Mouse (Mus musculus) forebrain, embryonic 10.5 days (tissue): ENCODE measurements at regions not wholly inside any gene's neighbourhood (a gene's known extent, or its start where the extent isn't known, plus 50 kb on each side); places are given as distances from the start of the nearest gene placed in this dataset.

Source experiments
- DNase-seq: peaks from one replicate; pipeline ENCODE4 v3.0.0-alpha.2; 2017; ENCODE audit warnings: low spot score; ENCODE audit errors: extremely low spot score
- H3K27ac ChIP-seq: fragments of 300-500 bp; sonication (generic); 2 replicates; pipeline ENCODE4 v1.5.1; 2016; ENCODE audit warnings: mild to moderate bottlenecking
- H3K27me3 ChIP-seq: fragments of 300-500 bp; sonication (generic); 2 replicates; pipeline ENCODE4 v1.6.1; 2016; ENCODE audit warnings: mild to moderate bottlenecking; ENCODE audit not compliant: poor library complexity, severe bottlenecking
- H3K36me3 ChIP-seq: fragments of 300-500 bp; sonication (generic); replicated peaks from 2 replicates; pipeline ENCODE4 v1.6.1; 2016; ENCODE audit warnings: mild to moderate bottlenecking, moderate library complexity
- H3K4me1 ChIP-seq: fragments of 300-500 bp; sonication (generic); 2 replicates; pipeline ENCODE4 v1.6.1; 2016
- H3K4me3 ChIP-seq: fragments of 300-500 bp; sonication (generic); 2 replicates; pipeline ENCODE4 v1.5.1; 2016; ENCODE audit warnings: mild to moderate bottlenecking, moderate library complexity
- H3K9me3 ChIP-seq: fragments of 300-500 bp; sonication (generic); 2 replicates; pipeline ENCODE4 v1.6.1; 2016; ENCODE audit warnings: mild to moderate bottlenecking, moderate library complexity
- WGBS: fragments of 180-500 bp; shearing (Covaris S2); methylation state at CpG from one replicate; pipeline ENCODE4 v1.1.7; 2016; 5-methylcytosine and 5-hydroxymethylcytosine counted together

GRCm38 (mm10) chr16:76232680-76233079 is 140.9 kb downstream of the Nrip1 start:
- no peak for DNase-seq
- WGBS = 89% methylated on average over 4 of the region's 4 CpGs
- Histone ChIP-seq H3K4me1 (no peaks in the 10 kb centered on the region), H3K27me3 (no peaks in the 10 kb centered on the region), H3K27ac (no peak overlapping the region), H3K4me3 (no peak overlapping the region), H3K36me3 (no peaks in the 10 kb centered on the region), H3K9me3 (no peaks in the 10 kb centered on the region)

- H3K27ac ChIP-seq = no peak overlapping the region
- DNase-seq = no peak
- 76% methylated on average over 3 of the region's 3 CpGs for WGBS
- H3K4me3 ChIP-seq = no peak overlapping the region
- H3K36me3 ChIP-seq = no peaks in the 10 kb centered on the region
- no peaks in the 10 kb centered on the region for H3K9me3 ChIP-seq
- no peaks in the 10 kb centered on the region for H3K4me1 ChIP-seq
- H3K27me3 ChIP-seq = no peaks in the 10 kb centered on the region
Measured at GRCm38 (mm10) chr16:76232174-76232573, 141.5 kb downstream of the Nrip1 start.

GRCm38 (mm10) chr16:76230516-76231302 is 142.9 kb downstream of the Nrip1 start:
- H3K27me3 ChIP-seq = no peaks in the 10 kb centered on the region
- 96% methylated on average over 4 of the region's 4 CpGs for WGBS
- no peak for DNase-seq
- H3K27ac ChIP-seq = no peak overlapping the region
- no peaks in the 10 kb centered on the region; the same call in 1 of the 2 replicates for H3K4me1 ChIP-seq
- no peaks in the 10 kb centered on the region for H3K9me3 ChIP-seq
- H3K4me3 ChIP-seq = no peak overlapping the region
- no peaks in the 10 kb centered on the region for H3K36me3 ChIP-seq

- no peak for DNase-seq
- Histone ChIP-seq H3K27ac (no peak overlapping the region), H3K36me3 (no peaks in the 10 kb centered on the region), H3K9me3 (no peaks in the 10 kb centered on the region), H3K4me1 (peaks cover 19% of the 10 kb centered on the region), H3K27me3 (no peaks in the 10 kb centered on the region), H3K4me3 (no peak overlapping the region)
- WGBS = 92% methylated on average over 4 of the region's 4 CpGs
Measured at GRCm38 (mm10) chr16:76228451-76228850, 145.2 kb downstream of the Nrip1 start.

- H3K4me1 ChIP-seq = peaks cover 19% of the 10 kb centered on the region
- no peaks in the 10 kb centered on the region for H3K27me3 ChIP-seq
- H3K9me3 ChIP-seq = no peaks in the 10 kb centered on the region
- H3K27ac ChIP-seq = no peak overlapping the region
- 82% methylated on average over 7 of the region's 7 CpGs for WGBS
- DNase-seq = no peak
- no peak overlapping the region for H3K4me3 ChIP-seq
- H3K36me3 ChIP-seq = no peaks in the 10 kb centered on the region
Measured at GRCm38 (mm10) chr16:76226446-76226845, 147.2 kb downstream of the Nrip1 start.

GRCm38 (mm10) chr16:76225587-76226226 is 147.9 kb downstream of the Nrip1 start:
- no peak for DNase-seq
- Histone ChIP-seq H3K9me3 (no peaks in the 10 kb centered on the region), H3K27ac (no peak overlapping the region), H3K36me3 (no peaks in the 10 kb centered on the region), H3K27me3 (no peaks in the 10 kb centered on the region), H3K4me1 (peaks cover 19% of the 10 kb centered on the region), H3K4me3 (no peak overlapping the region)
- WGBS = 74% methylated on average over 12 of the region's 12 CpGs

- DNase-seq = no peak
- Histone ChIP-seq H3K27ac (no peak overlapping the region), H3K27me3 (no peaks in the 10 kb centered on the region), H3K4me1 (peaks cover 19% of the 10 kb centered on the region), H3K36me3 (no peaks in the 10 kb centered on the region), H3K4me3 (no peak overlapping the region), H3K9me3 (no peaks in the 10 kb centered on the region)
- 35% methylated on average over 9 of the region's 9 CpGs for WGBS
Measured at GRCm38 (mm10) chr16:76224901-76225586, 148.6 kb downstream of the Nrip1 start.

GRCm38 (mm10) chr16:76223716-76224115 is 149.9 kb downstream of the Nrip1 start:
- Histone ChIP-seq H3K4me3 (no peak overlapping the region), H3K4me1 (peaks cover 19% of the 10 kb centered on the region), H3K36me3 (no peaks in the 10 kb centered on the region), H3K27ac (no peak overlapping the region), H3K27me3 (no peaks in the 10 kb centered on the region), H3K9me3 (no peaks in the 10 kb centered on the region)
- no peak for DNase-seq
- WGBS = 88% methylated on average over 4 of the region's 4 CpGs

GRCm38 (mm10) chr16:76222960-76223359 is 150.7 kb downstream of the Nrip1 start:
- Histone ChIP-seq H3K4me3 (no peak overlapping the region), H3K27ac (no peak overlapping the region), H3K9me3 (no peaks in the 10 kb centered on the region), H3K36me3 (no peaks in the 10 kb centered on the region), H3K27me3 (no peaks in the 10 kb centered on the region), H3K4me1 (peaks cover 19% of the 10 kb centered on the region)
- no peak for DNase-seq
- 75% methylated on average over 5 of the region's 5 CpGs for WGBS

GRCm38 (mm10) chr16:76220466-76220865 is 153.2 kb downstream of the Nrip1 start:
- Histone ChIP-seq H3K27ac (no peak overlapping the region), H3K4me3 (no peak overlapping the region), H3K27me3 (no peaks in the 10 kb centered on the region), H3K4me1 (peaks cover 25% of the 10 kb centered on the region), H3K36me3 (no peaks in the 10 kb centered on the region), H3K9me3 (no peaks in the 10 kb centered on the region)
- DNase-seq = no peak
- 79% methylated on average over 3 of the region's 3 CpGs for WGBS

GRCm38 (mm10) chr16:76219233-76219632 is 154.4 kb downstream of the Nrip1 start:
- DNase-seq = no peak
- Histone ChIP-seq H3K27me3 (no peaks in the 10 kb centered on the region), H3K9me3 (no peaks in the 10 kb centered on the region), H3K4me3 (no peak overlapping the region), H3K4me1 (peaks cover 13% of the 10 kb centered on the region), H3K36me3 (no peaks in the 10 kb centered on the region), H3K27ac (no peak overlapping the region)

GRCm38 (mm10) chr16:76218310-76219170 is 155.1 kb downstream of the Nrip1 start:
- WGBS = 92% methylated on average over 11 of the region's 11 CpGs

More at GRCm38 (mm10) chr16:76218310-76219170, 155.1 kb downstream of the Nrip1 start:
- DNase-seq = no peak
- Histone ChIP-seq H3K27me3 (no peaks in the 10 kb centered on the region), H3K9me3 (no peaks in the 10 kb centered on the region), H3K4me3 (no peak overlapping the region), H3K4me1 (peaks cover 8% of the 10 kb centered on the region; the same call in 1 of the 2 replicates), H3K27ac (no peak overlapping the region), H3K36me3 (no peaks in the 10 kb centered on the region)
